Mouse (Mus musculus) MEL (cell line): ENCODE data around the gene Bcas3.

Experiments
- CHD1 ChIP-seq: IDR thresholded peaks from 2 replicates; pipeline ENCODE4 v1.6.1; 2012; ENCODE audit warnings: low read depth, mild to moderate bottlenecking, inconsistent platforms, low read length, improper control_type of control experiment
- CTCF ChIP-seq, 3 experiments: IDR thresholded peaks in 2 of 3; conservative IDR thresholded peaks in 1 of 3; 2 replicates each; pipeline ENCODE4 v1.5.1; 2011 to 2012; ENCODE audit warnings: low read length in 3 of 3, low read depth in 2 of 3, mild to moderate bottlenecking in 2 of 3, improper control_type of control experiment in 1 of 3, inconsistent platforms in 1 of 3, mixed read lengths in 1 of 3, moderate library complexity in 1 of 3; ENCODE audit not compliant: control insufficient read depth in 1 of 3, insufficient read depth in 1 of 3, poor library complexity in 1 of 3, severe bottlenecking in 1 of 3
- TCF12 ChIP-seq: IDR thresholded peaks from 2 replicates; pipeline ENCODE4 v1.6.1; 2014; ENCODE audit warnings: low read depth, mild to moderate bottlenecking, inconsistent platforms, low read length, improper control_type of control experiment, moderate library complexity

GRCm38 (mm10) chr11:85524186-85524585, 171.2 kb downstream of the Bcas3 start:
- TF ChIP-seq CHD1 = no peak
- TF ChIP-seq CTCF (IDR thresholded peaks at IDR 0.05 in 2 of 3, conservative IDR thresholded peaks at IDR 0.05 in 1 of 3; ENCODE audit: control insufficient read depth in 1 of 3, insufficient read depth in 1 of 3, low read depth in 2 of 3, low read length in 3 of 3, poor library complexity in 1 of 3, severe bottlenecking in 1 of 3) = no peak
- no peak for TF ChIP-seq TCF12
